Mouse (Mus musculus) bone marrow macrophage, adult 2 months (primary cell): ENCODE data around the gene Mmp2.

Source experiments
- CTCF ChIP-seq: IDR thresholded peaks from 2 replicates; pipeline ENCODE4 v1.5.1; 2012; ENCODE audit warnings: low read depth, mild to moderate bottlenecking, low read length, moderate library complexity
- POLR2A ChIP-seq: IDR thresholded peaks from 2 replicates; pipeline ENCODE4 v1.6.1; 2012; ENCODE audit warnings: mild to moderate bottlenecking, low read depth, low read length, borderline replicate concordance

DNA sequence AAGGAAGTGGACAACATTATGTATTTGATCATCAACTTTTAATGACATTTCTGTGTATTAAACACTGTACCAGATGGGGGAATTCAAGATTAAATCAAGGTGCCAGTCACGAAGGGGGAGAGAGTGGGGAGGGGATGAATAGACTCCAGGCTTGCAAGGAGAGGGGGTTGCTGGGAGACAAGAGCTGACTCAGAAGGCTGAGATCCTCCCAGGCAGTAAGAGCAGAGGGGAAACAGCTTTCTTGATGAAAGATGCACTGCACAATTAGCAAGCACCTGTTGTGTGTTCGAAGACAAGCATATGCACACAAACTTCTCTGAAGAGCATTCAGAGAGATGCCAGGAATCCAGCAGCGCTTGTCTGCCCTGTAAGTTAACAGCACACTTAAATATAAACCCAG lies 36.3 kb upstream of the Mmp2 start:
- TF ChIP-seq CTCF, result no peak
- TF ChIP-seq POLR2A, result no peak
